Mouse (Mus musculus): Measurements from ENCODE around the gene 4933402N03Rik.

4933402N03Rik gene

DNA sequence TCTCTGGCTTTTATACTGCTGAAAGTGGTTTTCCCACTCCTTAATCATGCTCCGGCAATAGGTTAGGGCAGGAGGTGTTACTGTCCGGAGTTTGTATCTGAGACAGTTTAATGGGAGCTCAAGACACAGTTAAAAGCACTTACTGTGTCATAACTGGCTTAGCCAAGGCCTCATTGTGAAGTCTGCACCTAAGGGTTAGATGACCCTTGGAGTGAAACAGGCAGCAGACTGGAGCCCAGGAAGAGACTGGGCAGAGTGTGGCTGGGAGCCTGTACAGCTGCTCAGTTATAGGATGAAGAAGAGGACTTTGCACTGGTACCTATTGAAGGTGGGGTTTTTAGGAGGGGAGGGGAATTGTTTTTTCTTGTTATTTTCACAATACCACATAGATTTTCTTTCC, at the start of gene 4933402N03Rik:
4933402N03Rik (minus strand) TSS at position 101 of the 400 bp plus-strand sequence.
- no peak for DNase-seq

DNA sequence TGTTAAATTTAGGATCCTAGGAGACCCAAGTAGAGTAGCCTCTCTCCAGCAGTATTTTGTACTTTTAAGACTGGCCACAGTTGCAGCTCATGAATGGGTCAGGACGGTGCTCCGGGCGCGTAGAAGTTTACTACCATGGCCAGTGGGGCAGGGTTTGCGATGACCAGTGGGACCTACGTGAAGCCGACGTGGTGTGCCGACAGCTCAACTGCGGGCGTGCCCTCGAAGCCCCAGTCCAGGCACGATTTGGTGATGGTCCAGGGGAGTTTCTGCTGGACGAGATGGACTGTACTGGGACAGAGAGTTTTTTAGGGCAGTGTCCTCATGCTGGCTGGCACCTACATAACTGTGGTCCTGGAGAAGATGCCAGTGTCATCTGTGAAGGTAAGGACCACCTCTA, 41.9 kb upstream of the 4933402N03Rik start:
- DNase-seq, result no peak

DNA sequence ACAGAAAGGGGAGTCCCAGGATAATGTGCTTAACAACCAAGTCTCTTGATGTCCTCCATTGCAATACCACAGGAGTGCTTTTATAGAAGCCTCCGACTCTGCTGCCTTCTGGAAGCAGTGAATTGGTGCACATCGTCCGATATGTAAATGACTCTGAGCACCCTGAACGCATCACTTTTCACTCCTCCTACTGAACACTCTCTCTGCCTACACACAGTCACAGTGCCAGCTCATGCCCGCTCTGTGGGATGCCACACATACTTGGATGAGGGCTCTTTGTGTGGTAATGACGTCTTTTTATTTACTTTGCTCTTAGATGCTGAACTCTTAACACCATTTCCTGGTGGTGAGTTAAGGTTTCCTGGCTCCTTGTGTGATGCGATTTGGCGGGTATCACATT, 40.9 kb upstream of the 4933402N03Rik start:
- no peak for DNase-seq

DNA sequence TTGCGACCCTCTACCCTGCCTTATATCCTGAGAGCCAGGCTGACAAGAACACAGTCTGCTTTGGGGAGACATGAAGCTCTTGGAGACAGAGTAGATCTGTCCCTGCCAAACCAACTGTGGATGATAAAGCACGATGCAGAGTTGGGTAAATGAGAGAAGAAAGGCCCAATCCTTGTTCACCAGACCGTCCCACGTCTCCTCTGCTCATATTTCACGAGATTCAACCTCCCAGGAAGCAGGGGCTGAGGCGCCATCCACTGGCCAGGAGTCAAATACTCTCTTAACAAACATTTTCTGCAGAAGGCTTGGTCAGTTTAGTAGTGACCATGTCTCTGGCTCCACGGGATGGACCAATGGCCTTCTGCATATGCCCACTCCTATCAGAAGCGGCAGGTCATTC, 38.2 kb upstream of the 4933402N03Rik start:
- no peak for DNase-seq

DNA sequence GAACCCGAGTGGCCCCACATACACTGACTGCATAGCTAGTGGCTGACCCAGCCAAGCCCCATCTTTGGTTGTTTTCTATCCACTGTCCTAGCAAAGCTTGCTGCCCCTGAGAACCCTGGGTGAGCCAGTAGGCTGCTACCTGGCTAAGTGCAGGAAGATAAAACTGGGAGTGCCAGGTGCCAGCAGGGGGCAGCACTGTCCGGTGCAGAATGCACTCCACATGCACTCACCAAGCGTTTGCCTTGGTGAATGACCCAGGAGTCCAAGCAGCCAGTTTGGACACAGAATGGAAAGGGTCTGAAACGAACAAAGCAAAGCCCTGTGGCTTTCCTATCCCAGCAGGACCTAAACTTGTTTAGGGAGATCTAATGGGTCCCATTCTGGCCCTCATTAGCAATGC, 36.6 kb upstream of the 4933402N03Rik start:
- DNase-seq, result peak; percentile 3

DNA sequence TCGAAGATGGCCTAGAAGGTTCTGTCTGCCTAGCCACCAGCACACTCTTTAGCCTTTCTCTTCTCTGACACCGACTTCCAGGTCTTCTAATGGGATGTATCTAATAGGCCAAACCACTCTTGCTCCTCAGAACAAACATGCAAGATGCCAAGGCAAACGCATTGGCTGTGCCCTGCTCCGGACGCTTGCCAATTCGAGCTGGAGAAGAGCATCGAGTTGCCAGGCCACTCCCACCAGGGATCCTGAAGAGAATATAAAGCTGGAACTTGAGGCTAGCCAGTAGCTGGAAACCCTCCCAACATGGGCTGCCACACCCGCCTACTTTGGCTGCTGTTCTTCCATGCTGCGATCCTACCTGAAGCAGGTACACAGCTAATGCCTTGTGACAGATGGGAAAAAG, 28.0 kb upstream of the 4933402N03Rik start, which contains the start of gene 5430419D17Rik:
5430419D17Rik (plus strand) TSS at position 282 of the 400 bp plus-strand sequence.
- no peak for DNase-seq

DNA sequence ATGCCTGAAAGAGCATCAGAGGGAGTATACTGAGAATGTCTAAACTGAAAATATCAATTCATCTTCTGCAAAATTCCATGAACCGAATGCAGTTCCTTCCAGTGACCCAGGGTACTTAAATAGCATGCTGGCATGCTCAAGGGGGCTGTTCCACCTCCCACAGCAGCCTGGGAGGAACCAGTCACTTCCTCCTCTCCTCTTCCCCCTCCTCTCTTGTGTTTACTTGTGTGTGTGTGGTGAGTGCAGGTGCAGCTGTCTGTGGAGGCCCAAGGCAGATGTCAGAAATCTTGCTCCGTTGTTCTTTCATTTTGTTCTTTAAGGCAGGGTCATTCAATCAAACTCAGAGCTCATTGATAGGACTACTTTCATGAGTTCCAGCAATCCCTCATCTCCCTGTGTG, 23.0 kb upstream of the 4933402N03Rik start:
- no peak for DNase-seq

DNA sequence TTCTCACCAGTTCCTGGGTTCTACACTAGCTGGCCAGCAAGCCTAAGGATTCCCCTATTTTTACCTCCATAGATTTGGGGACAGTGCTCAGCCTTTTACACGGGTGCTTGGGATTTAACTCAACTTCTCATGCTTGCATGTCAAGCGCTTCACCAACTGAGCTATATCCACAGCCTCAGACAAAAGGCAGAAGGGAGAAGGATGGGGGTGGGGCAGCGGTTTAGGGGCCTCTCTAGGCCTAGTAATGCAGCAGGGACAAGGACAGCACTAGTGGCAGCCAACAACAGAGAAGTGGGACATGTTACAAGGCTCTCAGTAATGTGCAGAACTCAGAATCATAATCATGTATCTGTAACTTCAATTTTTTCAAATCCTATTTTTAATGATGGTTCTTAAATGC, 21.7 kb upstream of the 4933402N03Rik start:
- DNase-seq, result no peak

DNA sequence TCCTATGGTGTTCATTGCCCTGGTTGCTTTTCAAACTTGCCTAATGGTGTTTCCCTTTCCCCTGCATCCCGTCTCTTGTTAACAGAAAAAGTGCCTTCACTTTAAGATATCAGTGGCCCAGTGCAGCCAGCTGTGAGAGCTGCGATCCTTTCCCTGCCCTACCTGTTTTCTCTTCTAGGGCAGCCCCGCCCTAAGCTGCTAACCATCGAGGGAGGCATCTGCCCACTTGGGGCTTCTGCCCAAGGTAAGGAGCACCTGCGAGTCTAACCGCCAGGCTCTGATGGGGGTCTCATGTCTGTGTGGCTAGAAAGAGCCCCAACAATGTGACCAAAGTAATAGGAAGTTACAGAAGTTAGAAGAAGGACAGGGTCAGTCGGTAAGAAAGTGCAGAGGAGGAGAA, 16.1 kb upstream of the 4933402N03Rik start:
- DNase-seq, result no peak

DNA sequence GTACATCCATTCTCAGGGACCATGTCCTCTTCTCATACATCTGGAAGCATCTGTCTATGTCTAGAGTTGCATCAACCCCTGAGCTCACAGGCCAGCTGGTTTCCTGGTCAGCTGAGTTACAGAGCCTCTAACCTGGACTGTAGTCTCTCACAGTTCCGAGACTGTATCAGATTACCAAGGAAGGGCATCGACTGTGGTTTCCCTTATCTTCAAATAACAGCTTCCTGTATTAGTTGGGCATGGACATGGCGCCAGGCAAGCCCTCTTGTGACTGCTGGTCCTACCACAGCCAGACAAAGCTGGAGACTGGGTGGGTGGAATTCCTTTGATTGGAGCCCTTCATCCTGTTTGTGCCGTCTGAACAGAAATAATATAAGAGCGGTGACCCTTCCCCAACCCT, 6.9 kb upstream of the 4933402N03Rik start:
- DNase-seq, result no peak

DNA sequence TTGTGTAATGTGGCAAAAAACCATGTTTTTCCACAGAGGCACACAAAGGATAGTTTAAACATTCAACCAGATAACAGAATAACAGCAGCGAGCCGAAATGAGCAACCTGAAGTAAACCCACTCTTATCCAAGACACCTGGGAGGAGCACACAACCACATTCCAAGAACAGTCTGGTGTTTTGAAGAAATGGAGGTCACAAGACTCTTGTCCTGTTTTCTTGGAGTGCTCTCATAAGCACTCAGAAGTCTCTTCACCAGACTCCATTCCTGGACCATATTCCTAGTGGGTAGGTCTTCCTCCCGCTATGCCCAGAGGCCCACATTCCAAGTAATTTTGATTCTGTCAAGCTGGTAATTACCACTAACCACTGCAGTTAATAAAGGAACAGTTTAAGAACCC, 4.1 kb upstream of the 4933402N03Rik start:
- DNase-seq, result no peak

DNA sequence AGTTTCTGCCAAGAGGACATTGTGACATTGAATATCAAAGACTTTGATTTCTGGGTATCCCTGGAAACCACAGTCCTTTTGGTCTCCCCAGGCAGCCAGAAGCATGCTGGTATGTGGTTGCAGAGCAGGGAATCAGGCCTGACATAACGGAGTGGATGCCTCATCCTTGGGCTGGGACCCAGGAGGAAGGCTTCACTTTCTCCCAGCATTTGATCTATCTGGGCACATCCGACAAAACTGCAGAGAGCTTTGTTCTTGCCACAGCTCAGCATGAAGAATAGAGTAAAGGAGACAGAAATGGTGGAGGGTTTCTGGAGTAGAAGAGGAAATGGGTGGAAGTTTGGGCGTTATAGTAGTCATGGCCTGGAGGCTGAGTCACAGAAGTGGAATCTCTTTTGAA, 12.9 kb downstream of the 4933402N03Rik start:
- DNase-seq, result no peak

DNA sequence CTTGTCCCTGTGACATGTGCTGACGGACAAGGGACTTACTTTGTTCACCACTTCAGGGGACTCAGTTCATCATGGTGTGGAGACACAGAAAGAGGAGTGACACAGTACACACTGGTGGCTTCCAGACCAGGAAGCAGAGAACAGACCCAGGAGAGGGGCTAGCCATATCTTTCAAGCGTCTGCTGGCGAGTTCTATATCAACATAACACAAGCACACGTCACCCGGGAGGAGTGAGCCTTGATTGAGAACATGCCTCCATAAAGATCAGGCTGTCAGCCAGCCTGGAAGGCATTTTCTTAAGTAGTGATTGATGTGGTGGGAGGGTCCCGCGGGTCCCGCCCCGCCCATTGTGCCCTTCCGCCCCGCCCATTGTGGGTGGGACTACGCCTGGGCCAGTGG, 16.1 kb downstream of the 4933402N03Rik start:
- no peak for DNase-seq

DNA sequence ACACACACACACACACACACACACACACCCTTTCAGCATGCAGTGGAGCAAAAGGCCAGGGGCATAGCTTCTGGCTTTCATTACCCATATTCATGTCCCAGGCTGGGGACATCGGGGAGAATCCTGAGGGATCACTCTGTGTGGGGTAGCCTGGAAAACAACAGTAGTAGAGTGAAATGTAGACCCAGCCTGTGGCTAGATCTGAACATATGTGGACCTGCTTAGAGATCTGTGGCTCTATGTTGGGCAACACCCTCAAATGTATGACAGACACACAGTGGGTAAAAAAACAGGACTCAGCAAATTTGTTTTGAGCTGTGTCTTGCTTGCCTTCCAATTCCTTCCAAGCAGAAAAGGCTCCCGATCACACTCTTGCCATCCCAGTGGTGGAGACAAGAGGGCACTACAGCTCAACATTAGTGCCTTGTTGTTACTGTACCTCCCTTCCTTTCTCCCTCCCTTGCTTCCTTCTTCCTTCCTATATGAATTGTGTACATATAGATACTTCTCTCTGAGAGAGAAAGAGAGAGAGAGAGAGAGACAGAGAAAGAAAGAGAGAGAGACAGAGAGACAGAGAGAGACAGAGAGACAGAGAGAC, 23.8 kb downstream of the 4933402N03Rik start:
- no peak for DNase-seq

DNA sequence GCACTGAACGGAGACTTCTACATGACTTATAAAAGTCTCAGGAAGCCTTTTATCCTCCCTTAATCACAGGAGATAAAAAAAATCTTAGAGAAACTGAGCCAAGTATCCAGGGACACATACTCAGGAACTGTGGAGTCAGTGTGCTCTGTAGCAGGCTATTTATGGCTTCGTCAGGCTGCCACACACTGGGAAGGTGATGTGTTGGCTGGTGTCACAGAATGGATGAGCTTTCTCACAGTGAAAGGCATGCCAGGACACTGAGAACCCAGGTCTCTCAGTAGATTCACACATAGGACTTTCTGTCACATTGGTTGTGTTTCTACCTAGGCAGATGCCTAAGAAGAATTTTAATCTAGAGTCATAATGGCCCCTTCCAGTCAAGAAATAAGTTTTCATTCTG, 31.7 kb downstream of the 4933402N03Rik start:
- DNase-seq, result peak; percentile 7

DNA sequence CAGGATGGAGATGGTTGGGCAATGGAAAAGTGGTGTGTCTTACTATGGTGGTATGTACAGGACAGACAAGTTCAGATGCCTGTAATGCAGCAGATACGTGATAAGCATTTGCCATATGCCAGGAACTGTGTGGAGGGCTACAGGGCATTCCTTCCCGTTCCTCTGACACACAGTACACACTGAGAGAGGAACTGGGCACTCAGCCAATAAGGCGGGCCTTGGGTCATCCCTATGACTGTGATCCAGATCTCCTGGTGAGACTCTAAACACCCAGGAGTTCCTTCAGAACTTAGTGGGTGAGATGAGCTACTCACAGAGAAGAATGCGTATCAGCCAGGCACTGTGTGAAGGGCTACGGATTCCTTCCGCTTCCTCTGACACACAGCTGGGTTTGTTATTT, 32.4 kb downstream of the 4933402N03Rik start:
- peak; percentile 6 for DNase-seq

DNA sequence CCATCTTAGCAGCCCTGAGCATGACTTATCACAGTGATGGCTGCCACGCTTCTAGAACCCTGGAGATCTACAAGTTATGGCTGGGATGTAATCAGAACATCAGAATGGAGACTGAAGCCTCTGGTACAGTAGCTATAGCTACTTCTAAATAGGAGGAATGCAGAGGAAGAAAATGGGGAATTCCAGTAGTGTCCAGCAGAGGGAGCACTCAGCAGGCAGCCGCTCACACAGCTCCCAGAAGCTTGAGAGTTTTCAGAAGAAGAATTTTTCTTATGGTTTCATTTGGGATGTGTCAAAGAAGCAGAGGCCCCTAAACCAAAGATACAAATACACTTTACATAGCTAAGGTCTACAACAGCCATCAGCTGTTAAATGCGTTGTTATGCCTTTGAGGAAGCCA, 33.6 kb downstream of the 4933402N03Rik start:
- DNase-seq, result peak; percentile 54

Measured in cerebellum, adult 8-10 months (tissue).